Mouse (Mus musculus): Measurements from ENCODE around the gene Nemp1.

Gene Nemp1

GRCm38 (mm10) chr10:127728437-127728836 is 61.7 kb downstream of the Nemp1 start:
- no peak for DNase-seq

- no peak for DNase-seq
These were observed 63.7 kb downstream of the Nemp1 start for GRCm38 (mm10) chr10:127730285-127730932.

GRCm38 (mm10) chr10:127730933-127731310 is 64.2 kb downstream of the Nemp1 start:
- no peak for DNase-seq

- no peak for DNase-seq
These were observed 64.7 kb downstream of the Nemp1 start for GRCm38 (mm10) chr10:127731397-127731796.

- DNase-seq = no peak
These were observed 67.7 kb downstream of the Nemp1 start for GRCm38 (mm10) chr10:127734434-127734833.

- no peak for DNase-seq
These were observed 69.6 kb downstream of the Nemp1 start for GRCm38 (mm10) chr10:127736266-127736665.

- DNase-seq = no peak
These were observed 70.2 kb downstream of the Nemp1 start for GRCm38 (mm10) chr10:127736916-127737315.

GRCm38 (mm10) chr10:127737552-127737951 is 70.9 kb downstream of the Nemp1 start:
- no peak for DNase-seq

GRCm38 (mm10) chr10:127738151-127738882 is 71.6 kb downstream of the Nemp1 start:
- DNase-seq = peak; percentile 18

GRCm38 (mm10) chr10:127739083-127739660 is 72.5 kb downstream of the Nemp1 start, which contains the start of gene Zbtb39:
Zbtb39 (plus strand) TSS chr10:127739538.
- peak; percentile 65 for DNase-seq

- no peak for DNase-seq
These were observed 73.0 kb downstream of the Nemp1 start for GRCm38 (mm10) chr10:127739661-127740161.

GRCm38 (mm10) chr10:127744661-127745060 is 78.0 kb downstream of the Nemp1 start:
- DNase-seq = no peak

- DNase-seq = no peak
These were observed 79.2 kb downstream of the Nemp1 start for GRCm38 (mm10) chr10:127745886-127746285.

- DNase-seq = no peak
These were observed 80.6 kb downstream of the Nemp1 start for GRCm38 (mm10) chr10:127747254-127747653.

GRCm38 (mm10) chr10:127748847-127749612 is 82.3 kb downstream of the Nemp1 start:
- DNase-seq = no peak

- no peak for DNase-seq
These were observed 83.6 kb downstream of the Nemp1 start for GRCm38 (mm10) chr10:127750136-127750777.
